Mouse (Mus musculus) activated CD4-positive, CD25-positive, alpha-beta regulatory T cell, adult 4 months (primary cell): ENCODE data around the gene Wdr35. TPM values are rescaled to one million over a fixed set of nuclear protein-coding genes. Genes with fewer than 3 reads are reported as not detected.
"Not testable (repeated sequence)": the region's sequence is repeated elsewhere in the genome, so short reads cannot be mapped to it uniquely, and the experiment has no call there.

Experiments used
- ATAC-seq: one replicate; pipeline ENCODE4 v1.8.0; 2017
- polyA plus RNA-seq, 2 experiments: library from polyadenylated mRNA; unstranded; fragments of 100-300 nt; shearing (Covaris generic); gene quantifications; one replicate each; pipeline ENCODE4 v1.2.1; 2017

Wdr35 gene
- polyA plus RNA-seq, 2 experiments from 2014 or later, result 3.0 to 3.4 TPM

DNA sequence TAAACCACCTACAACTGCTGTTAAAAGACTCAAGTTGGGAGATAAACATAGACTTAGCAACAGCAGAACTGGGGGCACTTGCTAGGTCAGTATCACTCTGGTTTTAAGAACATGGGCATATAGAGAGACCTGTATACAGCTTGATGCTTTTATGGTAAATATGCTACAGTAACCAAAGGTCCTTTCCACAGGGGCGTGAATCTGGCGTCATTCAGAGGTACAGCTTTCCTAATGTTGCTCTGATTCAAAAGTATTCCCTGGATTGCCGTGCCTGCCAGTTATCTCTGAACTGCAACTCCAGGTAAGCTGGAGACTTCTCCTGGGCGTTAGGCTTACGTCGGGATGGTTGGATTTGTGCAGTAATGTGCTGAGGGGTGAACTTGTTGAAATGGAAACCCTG is 34.1 kb downstream of the Wdr35 start:
- ATAC-seq, result no peak

DNA sequence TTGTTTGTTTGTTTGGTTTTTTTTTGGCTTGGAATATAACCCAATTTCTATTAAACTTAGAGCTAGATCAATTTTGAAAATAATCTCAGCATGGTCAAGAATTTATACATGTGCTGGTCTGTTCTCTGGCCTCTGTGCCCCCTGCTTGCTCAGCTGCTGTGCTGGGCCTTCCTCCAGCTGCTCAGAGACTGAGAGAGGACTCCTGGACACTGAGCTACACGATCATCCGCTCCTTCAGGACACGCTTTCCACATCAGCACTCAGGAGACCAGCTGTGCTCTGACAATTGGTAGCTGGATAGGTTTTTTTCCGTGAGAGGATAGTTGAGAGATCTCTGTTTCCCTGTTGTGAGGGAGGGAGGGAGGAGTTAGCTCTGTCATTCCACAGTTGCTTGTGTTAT is 36.6 kb downstream of the Wdr35 start:
- ATAC-seq, result no peak

DNA sequence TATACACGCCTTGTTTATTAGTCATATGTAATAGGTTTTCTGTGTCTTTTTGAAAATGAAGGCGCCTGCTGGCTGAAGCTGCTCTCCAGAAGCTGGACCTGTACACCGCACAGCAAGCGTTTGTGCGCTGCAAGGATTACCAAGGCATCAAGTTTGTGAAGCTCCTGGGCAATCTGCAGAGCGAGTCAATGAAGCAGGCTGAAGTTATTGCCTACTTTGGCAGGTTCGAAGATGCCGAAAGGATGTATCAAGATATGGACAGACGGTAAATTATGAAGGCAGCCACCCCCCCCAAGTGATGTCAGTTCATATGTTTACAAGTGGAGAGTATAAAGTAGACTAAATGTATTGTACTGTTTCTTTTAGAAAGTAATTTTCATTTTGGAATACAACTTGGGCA is 42.7 kb downstream of the Wdr35 start:
- no peak for ATAC-seq

- no peak for ATAC-seq
These were observed 46.7 kb downstream of the Wdr35 start for GRCm38 (mm10) chr12:9020431-9020830.

- no peak for ATAC-seq
These were observed 47.3 kb downstream of the Wdr35 start for GRCm38 (mm10) chr12:9020986-9021385.

DNA sequence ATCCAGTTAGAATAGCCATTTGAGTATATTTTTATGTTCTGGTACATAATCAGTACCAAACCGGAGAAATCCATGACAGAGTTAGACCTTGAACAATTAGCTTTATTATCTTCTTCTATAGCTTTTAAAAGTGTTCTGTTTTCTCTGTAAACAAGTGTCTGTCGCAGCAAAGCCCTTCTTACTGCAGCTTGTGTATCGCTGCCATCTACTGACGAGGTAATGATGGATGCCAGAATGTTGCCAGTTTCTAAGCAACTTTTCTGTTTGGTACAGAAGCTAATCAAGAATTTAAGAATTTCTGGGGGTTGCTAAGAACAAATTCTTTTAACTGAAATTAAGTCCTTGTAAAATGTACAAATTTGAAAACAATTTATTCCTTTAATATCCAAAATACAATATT is 49.3 kb downstream of the Wdr35 start:
- ATAC-seq, result no peak

DNA sequence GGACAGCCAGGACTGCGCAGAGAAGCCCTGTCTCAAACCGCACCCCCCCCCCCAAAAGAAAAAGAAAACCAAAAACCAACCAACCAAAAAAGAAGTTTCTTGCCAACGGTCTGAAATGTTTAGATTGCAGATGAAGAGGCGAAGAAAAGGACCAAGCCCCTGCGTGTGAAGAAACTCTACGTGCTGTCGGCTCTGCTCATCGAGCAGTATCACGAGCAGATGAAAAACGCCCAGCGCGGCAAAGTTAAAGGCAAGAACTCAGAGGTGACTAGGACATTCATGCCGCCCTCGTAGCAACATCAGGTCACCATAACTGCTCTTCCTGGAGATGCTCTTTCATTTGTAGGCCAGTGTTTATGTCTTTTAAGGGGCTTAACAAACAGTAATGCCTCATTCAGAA is 50.4 kb downstream of the Wdr35 start:
- ATAC-seq, result no peak

- ATAC-seq, result no peak
These were observed 51.0 kb downstream of the Wdr35 start for GRCm38 (mm10) chr12:9024736-9025135.

GRCm38 (mm10) chr12:9026843-9027242 is 53.2 kb downstream of the Wdr35 start:
- ATAC-seq, result no peak

DNA sequence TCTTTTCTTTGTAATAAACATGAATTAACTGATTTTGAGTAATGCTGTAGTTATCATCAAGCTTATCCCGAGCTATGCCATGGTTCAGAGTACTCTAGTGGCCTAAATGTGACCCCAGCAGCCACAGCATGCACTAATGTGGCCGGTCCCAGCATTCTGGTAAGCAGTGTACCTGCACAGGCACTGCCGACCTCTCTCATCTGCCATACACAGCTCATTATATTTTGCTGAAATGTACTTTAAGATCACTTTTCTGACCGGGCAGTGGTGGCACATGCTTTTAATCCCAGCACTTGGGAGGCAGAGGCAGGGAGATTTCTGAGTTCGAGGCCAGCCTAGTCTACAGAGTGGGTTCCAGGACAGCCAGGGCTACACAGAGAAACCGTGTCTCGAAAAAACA is 55.1 kb downstream of the Wdr35 start:
- not testable (repeated sequence) for ATAC-seq

DNA sequence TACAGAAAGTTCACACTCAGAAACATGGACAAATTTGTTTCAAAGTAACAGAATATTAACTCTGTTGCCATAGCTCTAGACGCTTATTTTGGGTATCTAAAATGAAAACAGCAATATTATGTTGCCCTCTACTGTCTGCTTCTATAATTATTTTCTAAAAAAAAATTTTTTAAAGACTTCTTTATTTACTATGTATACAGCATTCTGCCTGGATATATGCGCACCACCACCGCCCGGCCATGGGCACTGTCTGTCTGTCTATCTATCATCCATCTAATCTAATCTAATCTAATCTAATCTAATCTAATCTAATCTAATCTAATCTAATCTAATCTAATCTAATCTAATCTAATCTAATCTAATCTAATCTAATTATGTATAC is 55.8 kb downstream of the Wdr35 start:
- ATAC-seq, result no peak

- ATAC-seq, result peak; percentile 89
These were observed 56.4 kb downstream of the Wdr35 start, which contains the start of gene Ttc32 for GRCm38 (mm10) chr12:9029888-9030723. Gene Ttc32 (plus strand): TSS chr12:9029997.

DNA sequence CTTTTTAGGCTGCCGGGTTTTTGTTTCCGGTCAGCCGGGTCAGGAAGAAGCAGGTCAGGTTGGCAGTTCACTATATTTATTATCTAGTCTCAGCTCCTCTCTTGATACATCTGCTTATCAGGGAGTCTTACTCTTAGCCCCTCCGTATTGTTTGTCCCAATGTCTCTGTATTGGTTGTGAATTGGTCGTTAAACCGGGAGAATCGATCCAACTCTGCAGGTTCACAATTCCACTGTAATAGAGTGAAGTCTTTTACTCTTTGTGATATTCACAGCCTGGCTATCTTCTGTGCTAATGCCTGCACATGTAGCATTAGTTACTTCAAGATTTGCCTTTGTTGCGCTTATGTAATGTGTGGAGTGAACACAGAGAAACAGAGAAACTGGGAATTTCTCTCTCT is 57.5 kb downstream of the Wdr35 start:
- no peak for ATAC-seq

- ATAC-seq, result no peak
These were observed 59.4 kb downstream of the Wdr35 start for GRCm38 (mm10) chr12:9033140-9033539.

GRCm38 (mm10) chr12:9036409-9036808 is 62.7 kb downstream of the Wdr35 start:
- ATAC-seq, result no peak

DNA sequence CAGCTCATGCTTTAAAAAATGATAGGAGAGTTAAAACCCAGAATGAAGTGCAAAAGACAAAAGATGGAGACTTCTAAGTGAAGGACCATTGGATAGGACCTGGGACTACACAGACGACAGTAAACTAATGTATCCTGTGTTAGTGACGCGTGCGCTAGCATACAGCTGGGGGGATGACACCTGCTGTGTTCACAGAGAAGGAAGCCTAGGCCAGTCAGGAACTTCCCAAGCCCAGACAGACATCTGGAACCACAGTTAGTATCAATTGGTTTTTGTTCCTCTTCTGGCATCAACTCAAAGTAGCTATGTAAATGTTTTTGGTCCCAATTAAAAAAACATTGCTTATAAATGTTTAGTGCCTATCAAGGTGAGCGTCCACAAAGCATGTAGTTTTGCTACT is 66.5 kb downstream of the Wdr35 start:
- ATAC-seq, result no peak

- no peak for ATAC-seq
These were observed 67.0 kb downstream of the Wdr35 start for GRCm38 (mm10) chr12:9040686-9041085.

DNA sequence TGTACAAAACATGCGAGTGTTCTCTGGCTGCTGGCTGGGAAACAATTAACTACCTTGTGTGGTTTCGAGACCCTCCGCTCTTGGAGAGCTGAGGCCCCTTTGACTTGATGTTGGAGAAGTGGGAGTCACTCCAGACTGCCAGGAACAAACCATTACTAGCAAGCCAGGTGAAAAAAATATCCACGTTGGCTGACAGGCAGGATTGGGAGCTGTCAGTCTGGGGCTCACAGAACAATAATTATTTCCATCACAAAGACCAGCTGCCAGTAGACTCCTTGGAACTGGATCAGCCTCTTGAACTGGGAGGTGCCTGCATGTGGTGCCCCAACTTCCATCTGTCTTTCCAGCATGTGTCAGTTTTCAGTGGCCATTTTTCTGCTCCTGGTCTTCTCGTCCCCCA is 68.6 kb downstream of the Wdr35 start:
- ATAC-seq, result no peak

DNA sequence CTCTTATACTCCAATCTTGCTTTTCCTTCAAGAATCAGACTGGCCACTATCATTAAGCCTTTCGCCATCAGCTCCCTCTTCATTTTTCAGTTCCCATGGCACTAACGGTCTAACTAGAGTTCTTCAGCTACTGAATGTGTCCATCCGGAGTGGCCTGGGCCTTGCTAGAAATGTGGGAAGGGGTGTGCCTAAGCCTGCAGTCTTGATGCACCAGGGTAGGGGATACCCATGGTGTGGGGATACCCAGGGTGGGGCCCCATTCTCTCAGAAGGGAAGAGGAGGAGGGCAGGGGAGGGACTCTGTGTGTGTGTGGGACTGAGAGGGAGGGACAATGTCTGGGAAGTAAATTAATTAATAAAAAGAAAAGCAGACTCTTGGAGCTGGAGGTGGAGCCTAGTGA is 69.1 kb downstream of the Wdr35 start:
- ATAC-seq, result no peak

GRCm38 (mm10) chr12:9044666-9045065 is 71.0 kb downstream of the Wdr35 start:
- no peak for ATAC-seq

- no peak for ATAC-seq
These were observed 73.0 kb downstream of the Wdr35 start for GRCm38 (mm10) chr12:9046674-9047073.

- no peak for ATAC-seq
These were observed 74.4 kb downstream of the Wdr35 start for GRCm38 (mm10) chr12:9048090-9048489.

- no peak for ATAC-seq
These were observed 77.1 kb downstream of the Wdr35 start for GRCm38 (mm10) chr12:9050824-9051223.

GRCm38 (mm10) chr12:9052075-9052829 is 78.6 kb downstream of the Wdr35 start:
- ATAC-seq, result peak; percentile 90
